ENCODE assay signal across 33 mouse cellular contexts in the genomic region with DNA sequence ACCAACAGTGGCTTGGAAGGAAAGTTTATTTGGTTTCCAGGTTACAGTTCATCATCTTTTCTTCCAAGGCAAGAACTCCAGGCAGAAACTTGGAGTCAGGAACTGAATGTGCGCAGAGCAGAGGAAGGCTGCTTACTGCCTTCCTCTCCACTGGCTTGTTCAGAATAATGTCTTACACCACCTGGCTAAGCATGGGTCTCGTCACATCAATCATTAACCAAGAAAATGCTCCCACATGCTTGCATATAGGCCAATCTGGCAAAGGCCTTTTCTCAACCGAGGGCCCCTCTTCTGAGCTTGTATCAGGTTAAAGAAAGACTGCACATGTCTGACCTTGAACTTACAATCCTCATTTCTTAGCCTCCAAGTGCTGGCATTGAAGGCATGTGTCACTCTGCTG.
"Had no signal": no experiment of that assay in that cellular context is flagged by ENCODE, and none has a peak within 500 bp of the region (broad histone marks: within the 10 kb centered on the region; RNA-seq: fewer than 3 reads in every experiment).

No protein-coding gene starts in this region.

- DNase-seq: heart, postnatal 10 days; heart, postnatal 14 days; heart, postnatal 36 days; heart, postnatal 4 days; kidney, adult 11 months; kidney, adult 18-20 months; kidney, adult 2 months; kidney, adult 9 months; kidney, postnatal 10 days; kidney, postnatal 14 days; kidney, postnatal 25 days; kidney, postnatal 36 days; layer of hippocampus, adult 9-11 months; layer of hippocampus, postnatal 36 days had no signal

- ATAC-seq: hindbrain, embryonic 16.5 days; hindbrain, postnatal 0 days; inflammation-experienced regulatory T-cells, adult 6 months; intestine, embryonic 15.5 days; intestine, embryonic 16.5 days; intestine, postnatal 0 days had no signal

- H3K36me3 ChIP-seq: heart, embryonic 10.5 days; heart, embryonic 12.5 days; heart, embryonic 13.5 days; heart, embryonic 15.5 days; hindbrain, embryonic 10.5 days; hindbrain, embryonic 12.5 days; hindbrain, embryonic 13.5 days; hindbrain, embryonic 15.5 days; intestine, embryonic 15.5 days had no signal

- H3K27ac ChIP-seq: heart, embryonic 10.5 days; heart, embryonic 13.5 days; heart, embryonic 15.5 days; hindbrain, embryonic 10.5 days; hindbrain, embryonic 12.5 days; hindbrain, embryonic 13.5 days; hindbrain, embryonic 14.5 days; hindbrain, embryonic 15.5 days; hindbrain, postnatal 0 days; intestine, embryonic 15.5 days; kidney, postnatal 0 days; layer of hippocampus, adult 2 months; left cerebral cortex, adult 2 months had no signal

- H3K9me3 ChIP-seq: heart, embryonic 10.5 days; heart, embryonic 12.5 days; heart, embryonic 13.5 days; heart, embryonic 15.5 days; hindbrain, embryonic 10.5 days; hindbrain, embryonic 12.5 days; hindbrain, embryonic 13.5 days; hindbrain, embryonic 15.5 days; intestine, embryonic 15.5 days had no signal

- H3K4me2 ChIP-seq: heart, embryonic 11.5 days; heart, embryonic 12.5 days; heart, embryonic 13.5 days; heart, embryonic 15.5 days; hindbrain, embryonic 12.5 days; hindbrain, embryonic 13.5 days; hindbrain, embryonic 14.5 days; hindbrain, embryonic 15.5 days; intestine, embryonic 15.5 days had no signal

- H3K27me3 ChIP-seq: heart, embryonic 12.5 days; heart, embryonic 13.5 days; heart, embryonic 15.5 days; hindbrain, embryonic 12.5 days; hindbrain, embryonic 13.5 days; hindbrain, embryonic 15.5 days; intestine, embryonic 15.5 days had no signal

- H3K4me1 ChIP-seq: heart, embryonic 10.5 days; heart, embryonic 12.5 days; heart, embryonic 13.5 days; heart, embryonic 15.5 days; hindbrain, embryonic 10.5 days; hindbrain, embryonic 12.5 days; hindbrain, embryonic 13.5 days; hindbrain, embryonic 15.5 days; intestine, embryonic 15.5 days had no signal

- H3K4me3 ChIP-seq: heart, embryonic 10.5 days; heart, embryonic 12.5 days; heart, embryonic 13.5 days; heart, embryonic 15.5 days; hindbrain, embryonic 10.5 days; hindbrain, embryonic 12.5 days; hindbrain, embryonic 13.5 days; hindbrain, embryonic 15.5 days; intestine, embryonic 15.5 days; layer of hippocampus, adult 2 months; left cerebral cortex, adult 2 months had no signal

- H3K9ac ChIP-seq: heart, embryonic 12.5 days; heart, embryonic 13.5 days; heart, embryonic 15.5 days; hindbrain, embryonic 12.5 days; hindbrain, embryonic 13.5 days; hindbrain, embryonic 14.5 days; hindbrain, embryonic 15.5 days; intestine, embryonic 15.5 days had no signal
